Mouse (Mus musculus) myocyte (in vitro differentiated cells): ENCODE results near the gene Brsk2. TPM values are rescaled to one million over a fixed set of nuclear protein-coding genes. Genes with fewer than 3 reads are reported as not detected.

Source experiments
- H3K27me3 ChIP-seq: one replicate; pipeline ENCODE4 v1.6.1; 2011; ENCODE audit not compliant: control insufficient read depth, insufficient read depth, insufficient read length
- H3K36me3 ChIP-seq: one replicate; pipeline ENCODE4 v1.6.1; 2011; ENCODE audit not compliant: control insufficient read depth, insufficient read depth
- H3K4me2 ChIP-seq: one replicate; pipeline ENCODE4 v1.6.1; 2011; ENCODE audit warnings: low read depth, control low read depth
- H3K4me3 ChIP-seq: one replicate; pipeline ENCODE4 v1.5.1; 2011; ENCODE audit warnings: mild to moderate bottlenecking, control low read depth, moderate library complexity
- H3K79me2 ChIP-seq: one replicate; pipeline ENCODE4 v1.6.1; 2011; ENCODE audit not compliant: control insufficient read depth, insufficient read depth
- H3ac ChIP-seq: one replicate; pipeline ENCODE4 v1.6.1; 2011; ENCODE audit not compliant: control insufficient read depth, insufficient read length
- CEBPB ChIP-seq: IDR thresholded peaks from 2 replicates; pipeline ENCODE4 v1.6.1; 2011; ENCODE audit warnings: mild to moderate bottlenecking, moderate library complexity; ENCODE audit not compliant: poor library complexity, insufficient read depth, severe bottlenecking
- E2F4 ChIP-seq: IDR thresholded peaks from one replicate; pipeline ENCODE4 v1.6.1; 2011; ENCODE audit warnings: mild to moderate bottlenecking, control low read depth, moderate library complexity; ENCODE audit not compliant: insufficient read depth
- MAX ChIP-seq: IDR thresholded peaks from one replicate; pipeline ENCODE4 v1.6.1; 2011; ENCODE audit warnings: low read depth, mild to moderate bottlenecking, control low read depth
- MYOD1 ChIP-seq, 3 experiments: IDR thresholded peaks; one replicate each; pipeline ENCODE4 v1.6.1; 2011; ENCODE audit warnings: control low read depth in 2 of 3, low read depth in 2 of 3, mild to moderate bottlenecking in 2 of 3, moderate library complexity in 1 of 3; ENCODE audit not compliant: insufficient read length in 2 of 3, control insufficient read depth in 1 of 3
- MYOG ChIP-seq, 3 experiments: IDR thresholded peaks; one replicate each; pipeline ENCODE4 v1.6.1; 2011; ENCODE audit warnings: control low read depth in 2 of 3, low read depth in 2 of 3, mild to moderate bottlenecking in 2 of 3; ENCODE audit not compliant: insufficient read length in 2 of 3, control insufficient read depth in 1 of 3, insufficient read depth in 1 of 3
- POLR2A ChIP-seq: IDR thresholded peaks from one replicate; pipeline ENCODE4 v1.6.1; 2011; ENCODE audit warnings: low read depth, mild to moderate bottlenecking, control low read depth, moderate library complexity; ENCODE audit not compliant: insufficient read length
- POLR2AphosphoS2 ChIP-seq: IDR thresholded peaks from one replicate; pipeline ENCODE4 v1.6.1; 2011; ENCODE audit warnings: low read depth, control low read depth; ENCODE audit not compliant: insufficient read length
- REST ChIP-seq: IDR thresholded peaks from one replicate; pipeline ENCODE4 v1.6.1; 2011; ENCODE audit warnings: mild to moderate bottlenecking, control low read depth, moderate library complexity; ENCODE audit not compliant: insufficient read depth, insufficient read length
- SRF ChIP-seq: IDR thresholded peaks from one replicate; pipeline ENCODE4 v1.6.1; 2011; ENCODE audit warnings: low read depth; ENCODE audit not compliant: control insufficient read depth, insufficient read length
- TCF12 ChIP-seq: IDR thresholded peaks from one replicate; pipeline ENCODE4 v1.6.1; 2011; ENCODE audit warnings: mild to moderate bottlenecking, control low read depth; ENCODE audit not compliant: poor library complexity, insufficient read depth, severe bottlenecking
- TCF3 ChIP-seq: IDR thresholded peaks from one replicate; pipeline ENCODE4 v1.6.1; 2011; ENCODE audit warnings: low read depth, control low read depth; ENCODE audit not compliant: insufficient read length
- USF1 ChIP-seq: IDR thresholded peaks from one replicate; pipeline ENCODE4 v1.6.1; 2011; ENCODE audit warnings: low read depth, mild to moderate bottlenecking, control low read depth, moderate library complexity
- polyA plus RNA-seq: library from polyadenylated mRNA; unstranded; fragments of >200 nt; fragmentation: generic; extraction: Trizol; gene quantifications from one replicate; pipeline ENCODE4 v1.2.1, GENCODE M21; 2012; ENCODE audit warnings: missing spikeins

The Brsk2 gene
- polyA plus RNA-seq, 1 experiment: 0.05 TPM

DNA sequence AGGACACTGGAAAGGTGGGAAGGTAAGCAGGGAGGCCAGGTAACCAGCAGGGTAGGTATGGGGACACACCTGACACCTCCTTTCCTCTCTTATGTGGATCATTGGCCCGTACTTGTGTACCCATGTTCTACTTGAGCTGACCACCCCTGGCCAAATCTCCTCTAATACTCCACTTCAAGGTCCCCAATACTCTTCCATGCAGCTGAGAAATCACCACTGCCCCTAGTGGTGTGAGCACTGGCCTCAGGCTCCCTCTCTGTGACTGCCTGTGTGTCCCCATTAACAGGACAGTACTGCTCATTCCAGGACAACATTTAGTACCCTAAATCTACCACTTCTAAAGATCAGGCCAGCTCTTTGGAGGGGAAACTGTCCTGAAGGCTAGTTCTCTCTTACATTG lies 1.5 kb upstream of the Brsk2 start:
- peaks cover 80% of the 10 kb centered on the region for H3K27me3 ChIP-seq
- no peaks in the 10 kb centered on the region for H3K36me3 ChIP-seq
- H3K4me3 ChIP-seq: no peak overlapping the region
- TF ChIP-seq MAX: no peak
- no peak for TF ChIP-seq CEBPB
- no peak for TF ChIP-seq MYOG (IDR thresholded peaks at IDR 0.05; ENCODE audit: control insufficient read depth in 1 of 3, insufficient read depth in 1 of 3, insufficient read length in 2 of 3, low read depth in 2 of 3)
- no peak for TF ChIP-seq SRF
- TF ChIP-seq E2F4: no peak
- no peak for TF ChIP-seq TCF3
- H3K4me2 ChIP-seq: no peak overlapping the region
- no peaks in the 10 kb centered on the region for H3K79me2 ChIP-seq
- no peak overlapping the region for H3ac ChIP-seq

DNA sequence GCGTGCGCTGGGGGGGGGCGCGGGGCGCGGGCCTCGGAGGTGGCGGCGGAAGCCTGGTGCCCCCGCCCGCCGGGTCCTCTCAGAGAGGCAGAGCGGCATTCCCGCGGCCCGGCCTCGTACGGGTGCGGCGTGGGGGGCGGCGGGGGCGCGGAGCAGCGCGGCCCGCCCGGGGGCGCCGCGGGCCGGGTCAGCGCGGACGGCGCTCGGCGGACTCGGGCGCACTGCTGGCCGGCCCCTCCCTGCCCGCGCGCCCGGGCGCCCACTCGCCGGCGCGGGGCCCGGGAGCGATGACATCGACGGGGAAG lies 200 bp downstream of the Brsk2 start:
- Histone ChIP-seq H3K36me3 (no peaks in the 10 kb centered on the region), H3K4me2 (no peak overlapping the region), H3K27me3 (peaks cover 83% of the 10 kb centered on the region), H3K79me2 (no peaks in the 10 kb centered on the region), H3ac (no peak overlapping the region), H3K4me3 (no peak overlapping the region)
- TF ChIP-seq MYOG (IDR thresholded peaks at IDR 0.05; ENCODE audit: control insufficient read depth in 1 of 3, insufficient read depth in 1 of 3, insufficient read length in 2 of 3, low read depth in 2 of 3): no peak
- TF ChIP-seq REST: no peak
- no peak for TF ChIP-seq TCF3
- TF ChIP-seq SRF: no peak
- no peak for TF ChIP-seq POLR2AphosphoS2
- no peak for TF ChIP-seq MAX
- no peak for TF ChIP-seq USF1
- no peak for TF ChIP-seq TCF12
- no peak for TF ChIP-seq E2F4
- no peak for TF ChIP-seq MYOD1 (IDR thresholded peaks at IDR 0.05; ENCODE audit: control insufficient read depth in 1 of 3, insufficient read length in 2 of 3, low read depth in 2 of 3)
- TF ChIP-seq POLR2A: no peak
- TF ChIP-seq CEBPB: no peak

DNA sequence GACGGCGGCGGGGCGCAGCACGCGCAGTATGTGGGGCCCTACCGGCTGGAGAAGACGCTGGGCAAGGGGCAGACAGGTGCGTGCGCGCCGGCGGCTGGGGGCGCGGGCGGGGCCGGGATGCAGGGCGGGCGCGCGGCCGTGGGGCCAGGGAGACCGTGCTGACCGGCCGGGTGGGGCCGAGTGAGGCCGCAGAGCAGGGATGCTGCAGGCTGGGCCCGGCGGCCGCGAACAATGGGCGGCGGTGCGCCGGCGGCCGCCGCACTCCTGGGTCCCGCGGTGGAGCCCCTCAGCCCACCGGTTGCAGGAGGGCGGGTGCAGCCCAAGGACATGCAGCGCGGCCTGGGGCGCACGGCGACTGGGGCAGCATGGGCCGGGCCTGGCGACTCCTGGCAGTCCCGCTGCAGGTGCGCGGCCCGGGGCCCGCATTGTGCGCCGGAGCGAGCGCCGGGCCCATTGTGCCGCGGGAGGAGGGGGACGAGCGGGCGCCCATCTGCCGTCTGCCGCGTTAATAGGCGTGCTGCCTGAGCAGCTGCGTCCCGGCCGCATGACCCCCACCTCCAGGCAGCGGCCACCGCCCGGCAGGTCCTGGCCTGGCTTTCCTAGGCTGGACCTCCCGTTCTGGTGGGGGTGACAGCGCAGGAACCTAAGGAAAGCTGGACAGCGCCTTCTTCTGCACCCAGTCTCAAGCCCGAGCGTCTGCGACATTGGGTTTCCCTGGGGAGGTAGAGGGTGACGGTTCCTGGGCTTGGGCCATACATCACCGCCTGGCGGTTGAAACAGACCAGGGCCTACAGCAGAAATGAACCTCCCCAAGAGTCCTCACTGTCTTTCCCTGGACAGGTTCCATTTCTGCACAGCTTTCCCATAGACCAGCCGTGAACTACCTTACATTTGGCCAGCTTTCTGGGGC lies 808 bp downstream of the Brsk2 start:
- Histone ChIP-seq H3K4me2 (no peak overlapping the region), H3K36me3 (no peaks in the 10 kb centered on the region), H3K27me3 (peaks cover 81% of the 10 kb centered on the region), H3K79me2 (no peaks in the 10 kb centered on the region), H3ac (no peak overlapping the region), H3K4me3 (no peak overlapping the region)
- TF ChIP-seq SRF (no peak), TCF3 (no peak), CEBPB (no peak), E2F4 (no peak), REST (no peak), USF1 (no peak), POLR2A (no peak), TCF12 (no peak), MAX (no peak), MYOD1 (IDR thresholded peaks at IDR 0.05; ENCODE audit: control insufficient read depth in 1 of 3, insufficient read length in 2 of 3, low read depth in 2 of 3) (no peak), MYOG (IDR thresholded peaks at IDR 0.05; ENCODE audit: control insufficient read depth in 1 of 3, insufficient read depth in 1 of 3, insufficient read length in 2 of 3, low read depth in 2 of 3) (no peak), POLR2AphosphoS2 (no peak)

DNA sequence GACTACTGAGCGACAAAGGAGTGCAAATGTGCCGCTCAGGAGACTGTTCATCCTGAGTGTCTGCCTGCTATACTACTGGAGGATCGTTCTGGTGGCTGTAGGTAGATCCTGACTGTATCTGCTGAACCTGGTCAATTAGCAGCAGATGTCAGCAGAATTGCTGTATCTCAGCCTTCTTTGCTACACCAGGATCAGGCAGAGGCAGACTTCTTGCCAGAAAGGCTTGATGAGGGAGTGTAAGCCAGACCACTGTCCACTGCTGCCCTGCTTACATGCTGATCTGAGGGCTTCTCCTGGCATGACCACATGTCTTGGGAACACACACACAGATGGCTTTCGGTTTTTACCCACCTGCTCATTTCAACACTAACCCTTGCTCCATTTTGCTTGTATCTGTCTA lies 2.3 kb downstream of the Brsk2 start:
- Histone ChIP-seq H3ac (no peak overlapping the region), H3K27me3 (peaks cover 75% of the 10 kb centered on the region), H3K4me2 (no peak overlapping the region), H3K4me3 (no peak overlapping the region), H3K36me3 (no peaks in the 10 kb centered on the region), H3K79me2 (no peaks in the 10 kb centered on the region)
- TF ChIP-seq MYOG (IDR thresholded peaks at IDR 0.05; ENCODE audit: control insufficient read depth in 1 of 3, insufficient read depth in 1 of 3, insufficient read length in 2 of 3, low read depth in 2 of 3): no peak
- TF ChIP-seq USF1: no peak
- TF ChIP-seq MYOD1 (IDR thresholded peaks at IDR 0.05; ENCODE audit: control insufficient read depth in 1 of 3, insufficient read length in 2 of 3, low read depth in 2 of 3): no peak
- TF ChIP-seq POLR2A: no peak
- no peak for TF ChIP-seq CEBPB
- no peak for TF ChIP-seq TCF3
- TF ChIP-seq POLR2AphosphoS2: no peak
- TF ChIP-seq SRF: no peak
- TF ChIP-seq TCF12: no peak
- no peak for TF ChIP-seq E2F4
- TF ChIP-seq MAX: no peak
